Comparison of ENCODE assay signal across 16 mouse cellular contexts in the genomic region with DNA sequence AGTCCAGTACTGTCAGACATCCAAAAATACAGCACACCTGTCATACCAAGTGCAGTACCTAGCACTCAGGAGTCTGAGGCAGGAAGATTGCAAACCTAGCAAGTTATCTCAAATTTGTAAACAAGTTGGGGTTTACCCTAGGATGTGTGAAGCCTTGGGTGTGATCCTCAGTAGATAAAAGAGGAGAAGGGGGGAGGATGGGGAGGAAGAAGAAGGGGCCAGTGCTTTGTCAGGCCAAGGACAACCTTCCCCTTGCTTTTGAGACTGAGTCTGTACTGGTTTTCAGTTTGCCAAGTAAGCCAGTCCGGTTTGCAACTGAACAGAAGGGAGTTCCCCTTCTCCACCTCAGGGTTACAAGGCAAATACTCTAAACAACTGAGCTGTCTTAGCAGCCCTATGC. TPM values are rescaled to one million over a fixed set of nuclear protein-coding genes. Genes with fewer than 3 reads are reported as not detected.
DNase-seq lines count a peak whose midpoint lies in the region; ATAC-seq lines count a peak whose summit lies in the region.
"Had no signal": no experiment of that assay in that cellular context is flagged by ENCODE, and none has a peak within 500 bp of the region (broad histone marks: within the 10 kb centered on the region; RNA-seq: fewer than 3 reads in every experiment).

No protein-coding gene starts in this region.

- peak; percentile 65 for DNase-seq in CD4-positive helper T cell, adult 2 months (ENCODE audit: low read depth, low spot score)
- peak; percentile 49 for DNase-seq in induced T-regulatory cell, adult 2 months (ENCODE audit: low read depth)
- no peak for DNase-seq in gastrocnemius, adult 8-10 months (ENCODE audit: low spot score in 2 of 2)
- DNase-seq in adrenal gland, postnatal 36 days: no peak
- DNase-seq in cerebellum, postnatal 25 days: no peak
- no peak for DNase-seq in kidney, adult 8-10 months
- DNase-seq: adrenal gland, postnatal 10 days; cerebellum, adult 9-11 months; forebrain, postnatal 0 days; kidney, adult 2 months; kidney, postnatal 25 days; lung, adult 2 months; lung, postnatal 36 days; thymus, adult 2 months had no signal

- ATAC-seq in CD4-positive, CD25-positive, alpha-beta regulatory T cell, adult 4 months: peak; percentile 74
- ATAC-seq in megakaryocyte progenitor cell, adult 5-6 weeks (replicated peaks; ENCODE audit: poor library complexity): 0 out of 2 replicates have a peak, but pooled peaks have one; percentile 23
- ATAC-seq: forebrain, postnatal 0 days had no signal

RNA-seq across cellular contexts. Expression of gene St3gal6, which starts 22.1 kb away (rescaled TPM):
- polyA plus RNA-seq in CD4-positive, CD25-positive, alpha-beta regulatory T cell, adult 4 months (2017; shearing (Covaris generic)): 1 to 10 TPM; 5.7 to 9.5 TPM
- total RNA-seq in megakaryocyte progenitor cell, adult 5-6 weeks (2015): 2.8 and 4.5 TPM in 2 replicates
- total RNA-seq in megakaryocyte progenitor cell, adult 5-6 weeks (2017): 4.0 and 8.0 TPM in 2 replicates
- total RNA-seq in gastrocnemius, adult 8-10 months (2022): 100 to 1,000 TPM; 147 to 185 (median 164) TPM
- total RNA-seq in adrenal gland, postnatal 36 days (2021): 10 to 100 TPM; 30.3 to 38.5 TPM

Comparison
In these comparisons a context has a peak if more than half of its experiments do, and no peak if none do; other contexts are left out.
1. DNase-seq: peak in CD4-positive helper T cell, adult 2 months (single experiment) and induced T-regulatory cell, adult 2 months (single experiment); none in gastrocnemius, adult 8-10 months (0 of 2), adrenal gland, postnatal 36 days (0 of 2), cerebellum, postnatal 25 days (0 of 2) and kidney, adult 8-10 months (0 of 2).